Mouse (Mus musculus) naive thymus-derived CD4-positive, alpha-beta T cell, adult 2 months (primary cell): ENCODE data around the gene Bcs1l.

Experiments used
- DNase-seq: peaks from one replicate; pipeline ENCODE4 v3.0.0-alpha.2; 2011; ENCODE audit warnings: low read depth

The Bcs1l gene

DNA sequence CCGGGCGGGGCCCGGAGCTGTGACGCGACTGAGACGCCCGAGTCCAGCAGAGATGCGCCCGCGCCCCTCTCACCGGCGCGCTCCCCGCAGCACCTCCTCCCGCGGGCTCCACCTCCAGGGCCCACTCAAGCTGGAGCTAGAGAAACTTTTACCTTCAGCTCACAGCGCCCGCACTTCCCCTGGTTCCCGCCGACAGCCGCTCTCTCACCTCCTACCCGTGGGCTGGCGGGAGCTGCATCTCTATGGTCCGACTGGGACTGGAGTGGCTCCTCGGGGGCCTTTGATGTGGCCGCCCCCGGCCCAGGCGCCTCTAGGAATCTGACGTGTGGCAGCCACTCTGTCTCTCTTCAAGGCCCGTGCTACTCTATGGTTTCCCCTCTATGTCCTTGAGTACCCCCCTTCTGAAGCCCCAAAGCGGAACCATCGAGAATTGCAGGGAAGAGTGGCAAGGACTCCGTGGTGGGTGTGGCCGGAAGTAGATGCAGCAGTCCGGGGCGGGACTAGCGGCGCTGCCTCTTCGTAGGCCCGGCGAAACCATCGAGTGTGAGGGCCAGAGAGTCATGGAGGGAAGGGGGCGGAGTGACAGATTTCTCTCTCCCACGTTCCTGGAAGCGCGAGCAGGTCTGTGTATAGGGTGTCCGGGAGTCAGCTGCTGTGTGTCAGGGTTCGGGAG is at the start of gene Bcs1l, which contains the start of gene Zfp142:
Gene Bcs1l, plus strand, starts transcription at position 517 of the 673 bp plus-strand sequence.
Gene Zfp142, minus strand, starts transcription at position 474 of the 673 bp plus-strand sequence.
- peak; percentile 97 for DNase-seq

- no peak for DNase-seq
These were observed 49.4 kb upstream of the Bcs1l start for GRCm38 (mm10) chr1:74538650-74539049.

- DNase-seq, result no peak
These were observed 45.6 kb upstream of the Bcs1l start, which contains the start of gene Plcd4 for GRCm38 (mm10) chr1:74542451-74542961. TSS of gene Plcd4 (plus strand) at chr1:74542888.

DNA sequence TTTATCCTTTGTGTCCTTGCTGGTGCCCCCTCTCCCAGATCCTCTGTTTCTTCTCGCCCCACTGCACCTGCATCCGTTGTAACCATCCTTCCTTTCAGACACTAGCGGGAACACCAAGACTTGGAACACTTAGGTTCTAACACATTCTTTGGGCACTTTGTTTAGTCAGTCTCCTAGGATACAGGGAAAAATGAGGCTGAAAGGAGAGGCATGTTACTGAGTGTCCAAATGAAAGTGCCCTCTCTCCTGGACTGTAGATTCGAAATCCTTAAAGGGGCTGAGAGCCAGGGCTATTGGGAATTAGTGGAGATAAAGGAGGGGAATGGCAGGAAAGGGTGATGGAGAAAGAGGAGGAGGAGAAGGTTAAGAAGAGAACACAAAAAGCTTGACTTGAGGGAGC is 43.9 kb upstream of the Bcs1l start, which contains the start of gene Usp37:
Gene Usp37, minus strand, starts transcription at position 101 of the 400 bp plus-strand sequence.
- no peak for DNase-seq

DNA sequence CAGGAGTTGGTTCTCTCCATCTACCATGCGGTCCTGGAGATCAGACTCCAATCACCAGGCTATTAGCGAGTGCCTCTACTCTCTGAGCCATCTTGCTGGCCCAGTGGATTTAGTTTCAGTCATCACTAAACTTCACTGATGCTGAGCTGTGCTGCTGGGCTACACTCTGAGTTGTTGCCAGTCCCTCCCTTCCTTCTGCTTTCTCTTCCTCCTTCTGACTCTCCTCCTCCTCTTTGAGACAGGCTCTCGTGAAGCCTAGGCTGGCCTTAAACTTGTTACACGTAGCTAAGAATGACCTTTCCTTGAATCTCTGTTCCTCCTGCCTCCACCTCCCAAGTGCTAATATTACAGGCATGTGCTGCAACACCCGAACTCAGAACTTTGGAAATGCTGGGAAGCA is 29.0 kb upstream of the Bcs1l start:
- no peak for DNase-seq

DNA sequence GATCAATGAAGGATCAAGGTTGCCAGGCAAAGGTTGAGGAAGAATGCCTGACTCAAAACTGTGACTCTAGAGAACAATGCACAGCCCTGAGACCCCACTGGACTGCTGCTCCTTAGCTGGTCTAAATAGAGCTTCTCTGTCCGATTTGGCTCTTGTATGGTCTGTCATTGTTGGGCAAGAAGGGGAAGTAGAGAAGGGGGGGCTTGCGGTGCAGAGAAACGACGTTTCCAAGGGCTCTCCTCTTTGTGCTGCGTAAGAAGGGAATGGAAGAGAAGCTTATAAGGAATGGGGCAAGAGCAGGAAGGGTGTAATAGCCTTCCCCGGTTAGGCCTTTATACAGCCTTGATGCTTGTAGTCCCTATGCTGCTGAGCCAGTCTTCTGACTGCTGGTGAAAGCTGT is 22.3 kb upstream of the Bcs1l start:
- DNase-seq, result no peak

DNA sequence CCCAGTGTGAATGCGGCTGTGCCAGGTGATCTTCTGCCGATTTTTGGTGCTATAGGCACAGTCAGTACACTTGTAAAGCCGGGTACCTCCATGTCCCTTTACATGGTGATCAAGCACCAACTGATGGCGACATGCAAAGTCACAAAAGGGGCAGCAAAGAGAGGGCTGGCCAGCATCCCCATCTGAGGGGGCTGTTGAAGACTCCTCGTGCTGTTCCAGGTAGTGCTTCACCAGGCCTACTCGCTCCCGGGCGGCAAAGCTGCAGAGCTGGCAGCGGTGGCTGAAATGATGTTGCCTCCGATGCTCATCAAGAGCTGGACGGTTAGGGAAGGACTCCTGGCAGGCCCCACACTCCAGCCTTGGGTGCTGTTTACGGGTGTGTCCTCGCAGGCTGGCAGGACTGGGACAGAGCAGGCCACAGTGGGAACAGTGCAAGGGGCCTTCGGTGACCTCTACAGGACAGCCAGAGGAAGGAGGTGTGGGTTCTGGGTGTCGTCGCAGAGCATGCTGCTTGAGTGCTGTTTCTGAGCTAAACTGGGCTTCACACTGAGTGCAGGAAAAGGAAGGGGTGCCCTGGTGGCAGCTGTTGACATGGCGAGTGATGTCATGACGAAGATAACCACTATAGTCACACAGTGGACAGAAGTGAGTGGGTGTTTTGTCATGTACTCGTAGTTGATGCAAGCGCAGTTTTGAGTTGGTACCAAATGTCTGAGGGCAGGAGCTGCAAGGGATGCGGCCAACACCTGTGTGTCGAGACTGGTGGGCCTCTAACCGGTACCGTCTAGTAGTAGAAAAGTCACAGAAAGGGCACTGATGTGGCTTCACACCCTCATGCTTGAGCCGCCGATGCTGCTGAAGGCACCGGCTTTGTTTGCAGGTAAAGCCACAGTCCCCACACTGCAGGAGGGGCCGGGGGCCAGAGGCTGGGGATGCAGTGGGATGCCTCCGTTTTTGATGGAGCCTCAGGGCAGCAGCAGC is 18.1 kb upstream of the Bcs1l start:
- no peak for DNase-seq

GRCm38 (mm10) chr1:74582621-74583020 is 5.5 kb upstream of the Bcs1l start:
- no peak for DNase-seq

DNA sequence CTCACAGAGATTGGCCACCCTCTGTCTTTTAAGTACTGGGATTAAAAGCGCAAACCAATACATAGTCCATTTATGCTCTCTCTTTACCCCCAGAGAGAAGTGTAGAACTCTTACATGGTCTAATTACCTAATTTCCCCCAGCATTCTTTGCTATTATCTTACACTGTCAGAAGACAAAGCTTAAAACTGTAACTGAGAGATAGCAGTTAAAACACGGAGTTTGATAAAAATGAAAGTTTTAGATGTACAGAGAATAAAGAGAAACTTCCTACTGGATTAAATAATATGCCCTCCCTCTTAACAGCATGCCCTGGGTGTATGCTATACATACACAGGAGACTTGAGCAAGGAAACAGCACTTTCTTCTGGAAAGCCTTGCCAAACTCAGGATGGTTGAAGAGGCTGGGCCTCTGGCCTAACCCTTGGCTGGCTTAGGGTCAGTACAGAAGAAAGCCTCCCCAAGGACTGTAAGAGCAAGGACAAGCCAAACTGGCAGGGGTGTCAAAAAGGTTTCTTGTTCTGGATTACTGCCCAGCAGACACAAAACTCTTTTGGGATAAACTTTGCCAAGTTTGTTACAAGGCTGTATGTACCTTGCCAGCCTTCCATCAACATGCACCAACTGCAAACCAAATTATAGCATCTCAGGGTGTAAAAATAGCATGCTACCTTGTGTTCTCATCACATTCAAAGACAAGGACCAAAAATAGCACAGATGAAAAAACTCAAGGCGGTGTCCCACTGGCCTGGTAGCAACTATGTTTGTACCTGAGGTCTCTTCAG is 3.3 kb upstream of the Bcs1l start:
- no peak for DNase-seq

- DNase-seq, result no peak
These were observed 786 bp upstream of the Bcs1l start for GRCm38 (mm10) chr1:74587233-74587772.

DNA sequence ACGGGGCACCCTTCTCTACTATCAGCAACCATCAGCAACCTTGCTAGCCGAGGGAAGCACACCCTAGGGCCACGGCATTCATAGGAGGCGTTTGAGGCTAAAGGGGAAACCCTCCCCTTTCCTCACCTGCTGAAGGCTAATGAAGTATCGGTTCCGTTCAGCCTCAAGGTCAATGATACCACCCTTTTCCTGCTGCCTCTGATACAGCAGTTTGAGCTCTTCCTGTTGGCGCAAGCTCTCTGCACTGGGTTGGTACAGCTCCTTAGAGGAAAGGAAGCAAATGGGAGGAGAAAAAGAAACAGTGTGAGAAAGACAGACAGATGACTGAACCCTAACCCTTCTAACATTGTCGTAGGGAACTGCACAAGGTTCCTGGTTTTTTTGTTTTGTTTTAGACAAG is 6.3 kb downstream of the Bcs1l start:
- DNase-seq, result no peak

DNA sequence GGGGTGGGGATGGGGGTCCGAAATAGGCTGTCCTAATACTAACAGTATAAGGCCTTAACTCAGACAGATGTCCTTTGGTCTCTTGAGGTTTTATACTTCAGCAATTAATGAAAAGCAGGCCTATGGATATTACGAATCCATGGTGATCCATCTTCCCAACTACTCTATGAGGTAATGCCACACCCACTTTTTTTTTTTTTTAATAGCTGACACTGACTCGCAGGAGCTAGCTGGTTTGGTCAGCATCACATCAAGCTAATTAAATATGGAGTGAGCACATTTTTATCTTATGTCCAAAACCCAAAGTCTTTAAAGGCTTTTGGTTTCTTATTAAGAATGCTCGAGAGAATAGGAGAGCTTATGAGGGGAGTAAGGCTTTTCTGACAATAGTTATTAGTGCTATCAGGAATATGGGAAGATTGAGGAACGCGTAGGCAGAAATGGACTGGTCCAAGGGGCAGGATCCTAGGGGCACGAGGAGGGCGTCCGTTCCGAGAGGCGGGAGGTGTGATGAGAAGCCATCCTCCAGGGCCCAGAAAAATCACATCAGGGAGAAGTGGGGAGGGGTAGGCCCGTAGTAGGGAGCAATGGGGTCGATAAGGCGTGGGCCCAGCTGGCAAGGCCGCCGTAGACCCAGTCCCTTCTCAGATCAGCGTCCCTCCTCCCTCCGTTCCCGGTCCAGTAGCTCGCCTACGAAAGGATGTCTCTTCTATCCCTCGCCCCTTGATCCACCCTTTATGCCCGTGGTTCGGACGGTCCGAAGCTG is 12.6 kb downstream of the Bcs1l start:
- DNase-seq, result peak; percentile 17

DNA sequence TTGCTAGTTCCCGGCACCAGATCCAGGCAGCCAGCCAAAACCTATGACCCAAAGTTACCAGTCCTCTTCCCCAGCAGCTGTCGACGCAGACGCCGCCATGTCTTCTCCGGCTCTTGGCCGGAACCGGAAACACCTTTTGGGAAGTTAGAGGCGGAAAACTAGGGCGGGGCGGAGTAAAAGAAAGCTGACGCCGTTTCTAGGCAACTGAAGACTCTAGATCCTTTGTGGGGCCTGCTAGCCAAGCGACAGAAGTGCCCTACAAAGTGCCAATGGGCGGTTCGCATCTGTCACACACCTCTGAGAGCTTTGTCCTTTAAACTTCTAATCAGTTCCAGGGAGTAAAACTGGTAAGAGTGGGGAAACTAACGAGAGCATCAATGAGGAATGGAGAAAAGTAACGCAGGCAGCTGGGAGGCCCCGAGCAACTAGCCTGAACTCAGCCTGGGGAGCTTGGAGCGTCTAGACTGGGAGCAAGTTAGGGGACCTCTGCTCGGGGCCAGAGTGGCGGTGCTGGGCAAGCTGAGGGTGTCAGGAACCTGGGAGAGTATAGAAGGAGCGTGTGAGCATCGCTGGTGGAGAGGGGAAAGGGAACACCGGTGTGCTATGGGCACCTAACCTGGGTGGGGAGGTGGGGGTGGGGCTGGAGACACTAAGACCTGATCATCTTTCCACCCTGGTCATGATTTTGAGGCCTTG is 13.3 kb downstream of the Bcs1l start, which contains the start of the genes Rnf25 and Stk36:
Gene Rnf25, minus strand, starts transcription at position 131 of the 696 bp plus-strand sequence.
Gene Stk36, plus strand, starts transcription at position 179 of the 696 bp plus-strand sequence.
- DNase-seq, result peak; percentile 85

DNA sequence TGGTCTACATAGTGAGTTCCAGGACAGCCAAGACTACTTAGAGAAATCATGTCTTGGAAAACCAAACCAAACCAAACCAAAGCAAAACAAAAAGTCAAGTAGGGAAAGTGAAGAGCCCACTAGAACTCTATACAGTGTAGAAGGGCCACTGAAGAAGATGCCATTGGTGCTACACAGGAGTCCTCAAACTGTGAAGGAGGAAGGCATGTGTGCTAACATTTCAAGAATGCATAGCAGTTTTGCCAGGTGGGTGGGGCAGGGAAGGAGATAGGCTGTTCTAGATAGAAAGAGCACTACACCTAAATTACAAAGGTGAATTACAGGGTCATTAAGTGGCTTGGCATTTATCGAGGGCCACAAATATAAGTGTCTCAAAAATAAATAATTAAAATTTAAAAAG is 36.1 kb downstream of the Bcs1l start:
- no peak for DNase-seq

GRCm38 (mm10) chr1:74626076-74626475 is 38.0 kb downstream of the Bcs1l start:
- no peak for DNase-seq

GRCm38 (mm10) chr1:74628001-74628400 is 39.9 kb downstream of the Bcs1l start:
- DNase-seq, result no peak

DNA sequence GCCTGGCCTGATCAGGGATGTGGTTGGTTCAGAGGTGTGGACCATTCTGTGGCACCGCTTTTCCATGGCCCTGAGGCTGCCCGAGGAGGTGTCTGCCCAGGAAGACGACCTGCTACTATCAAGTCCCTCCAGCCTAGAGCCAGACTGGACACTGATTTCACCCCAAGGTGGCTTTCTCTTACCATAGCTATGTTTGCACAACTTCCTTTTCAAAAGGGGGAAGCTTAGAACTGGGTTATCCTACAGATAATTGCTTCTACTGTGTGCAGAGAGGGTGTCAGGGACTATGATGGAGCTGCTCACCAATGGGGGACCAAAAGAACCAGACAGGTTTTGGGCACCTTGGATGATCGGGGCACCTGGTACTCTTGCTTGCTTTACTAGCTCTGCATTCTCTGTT is 44.6 kb downstream of the Bcs1l start:
- DNase-seq, result no peak
